Mouse (Mus musculus) intestine, postnatal 0 days (tissue): ENCODE measurements around the gene Acbd5. TPM values are rescaled to one million over a fixed set of nuclear protein-coding genes. Genes with fewer than 3 reads are reported as not detected.
"Not testable (repeated sequence)": the region's sequence is repeated elsewhere in the genome, so short reads cannot be mapped to it uniquely, and the experiment has no call there.

Source experiments
- ATAC-seq: fragments of 200-750 bp; cut with Nextera tagmentation; 2 replicates; pipeline ENCODE4 v1.8.0; 2017; ENCODE audit warnings: mild to moderate bottlenecking, moderate TSS enrichment, moderate library complexity
- H3K27ac ChIP-seq: fragments of 300-500 bp; sonication (generic); 2 replicates; pipeline ENCODE4 v1.5.1; 2014; ENCODE audit warnings: mild to moderate bottlenecking, low read depth, low read length, moderate library complexity
- H3K27me3 ChIP-seq: fragments of 300-500 bp; sonication (generic); replicated peaks from 2 replicates; pipeline ENCODE4 v1.6.1; 2014; ENCODE audit warnings: low read length, mixed read lengths; ENCODE audit not compliant: control insufficient read depth, insufficient read depth
- H3K36me3 ChIP-seq: fragments of 300-500 bp; sonication (generic); 2 replicates; pipeline ENCODE4 v1.6.1; 2014; ENCODE audit warnings: mild to moderate bottlenecking, moderate library complexity; ENCODE audit not compliant: control insufficient read depth, insufficient read depth
- H3K4me1 ChIP-seq: fragments of 300-500 bp; sonication (generic); replicated peaks from 2 replicates; pipeline ENCODE4 v1.6.1; 2014; ENCODE audit warnings: antibody characterized with exemption, low read length, mixed read lengths; ENCODE audit not compliant: control insufficient read depth, insufficient read depth
- H3K4me2 ChIP-seq: fragments of 300-500 bp; sonication (generic); replicated peaks from 2 replicates; pipeline ENCODE4 v1.6.1; 2014; ENCODE audit warnings: low read depth, mild to moderate bottlenecking, moderate library complexity
- H3K4me3 ChIP-seq: fragments of 300-500 bp; sonication (generic); 2 replicates; pipeline ENCODE4 v1.5.1; 2014; ENCODE audit warnings: low read depth, low read length
- H3K9ac ChIP-seq: fragments of 300-500 bp; sonication (generic); 2 replicates; pipeline ENCODE4 v1.6.1; 2014; ENCODE audit warnings: mild to moderate bottlenecking, low read depth, low read length
- H3K9me3 ChIP-seq: fragments of 300-500 bp; sonication (generic); 2 replicates; pipeline ENCODE4 v1.6.1; 2016; ENCODE audit warnings: mixed run types; ENCODE audit not compliant: control insufficient read depth
- CTCF ChIP-seq: sonication (generic); IDR thresholded peaks from 2 replicates; pipeline ENCODE4 v1.5.1; 2016; ENCODE audit warnings: low read depth, mild to moderate bottlenecking, control low read depth, antibody characterized with exemption, moderate library complexity
- WGBS: fragments of 180-500 bp; shearing (Covaris S2); extraction: QIAGEN DNeasy Blood & Tissue Kit; methylation state at CpG from one replicate; pipeline ENCODE4 v1.1.7; 2014; 5-methylcytosine and 5-hydroxymethylcytosine counted together
- polyA plus RNA-seq: library from polyadenylated mRNA; unstranded; fragments of >200 nt; fragmentation: Nextera tagmentation; extraction: Ambion mirVana; gene quantifications from 2 replicates; pipeline ENCODE4 v1.2.1, GENCODE M21; 2015

The Acbd5 gene
- polyA plus RNA-seq, 1 experiment from 2014 or later: 24.7 TPM

- 2% methylated on average over 24 of the region's 24 CpGs for WGBS
- peak within 1 kb of the TSS; percentile 99 for H3K27ac ChIP-seq
- peak within 1 kb of the TSS; percentile 98 for H3K9ac ChIP-seq
- H3K9me3 ChIP-seq: no peaks in the 10 kb centered on the region
- H3K4me1 ChIP-seq: no peaks in the 10 kb centered on the region
- H3K4me2 ChIP-seq: peak within 1 kb of the TSS; percentile 83
- H3K4me3 ChIP-seq: peak within 1 kb of the TSS; percentile 98
- peak; percentile 94 for ATAC-seq
- H3K27me3 ChIP-seq: no peaks in the 10 kb centered on the region
- TF ChIP-seq CTCF: peak; percentile 62
- H3K36me3 ChIP-seq: no peaks in the 10 kb centered on the region
Observed at GRCm38 (mm10) chr2:23040001-23040646, 27.8 kb upstream of the Acbd5 start, which contains the start of gene Abi1. Gene Abi1, minus strand, starts transcription at chr2:23040241.

- H3K4me1 ChIP-seq, H3K27ac ChIP-seq, H3K27me3 ChIP-seq, H3K36me3 ChIP-seq, ATAC-seq, H3K9ac ChIP-seq, H3K4me3 ChIP-seq, H3K9me3 ChIP-seq: not testable (repeated sequence)
- 79% methylated on average over 6 of the region's 7 CpGs for WGBS
- peak overlapping the region; percentile 83; the same call in 1 of the 2 replicates for H3K4me2 ChIP-seq
Observed at GRCm38 (mm10) chr2:23040690-23041089, 27.3 kb upstream of the Acbd5 start.

- Histone ChIP-seq H3K9ac (no peak overlapping the region), H3K27ac (no peak overlapping the region), H3K4me1 (no peaks in the 10 kb centered on the region), H3K27me3 (no peaks in the 10 kb centered on the region), H3K4me3 (no peak overlapping the region), H3K4me2 (no peak overlapping the region), H3K9me3 (no peaks in the 10 kb centered on the region), H3K36me3 (no peaks in the 10 kb centered on the region)
- TF ChIP-seq CTCF: no peak
- no peak for ATAC-seq
- 63% methylated on average over 4 of the region's 4 CpGs for WGBS
Observed at GRCm38 (mm10) chr2:23041457-23041856, 26.5 kb upstream of the Acbd5 start.

- Histone ChIP-seq H3K9me3 (no peaks in the 10 kb centered on the region), H3K9ac (no peak overlapping the region), H3K27ac (no peak overlapping the region), H3K4me2 (no peak overlapping the region), H3K4me3 (no peak overlapping the region), H3K4me1 (no peaks in the 10 kb centered on the region), H3K27me3 (no peaks in the 10 kb centered on the region), H3K36me3 (no peaks in the 10 kb centered on the region)
- TF ChIP-seq CTCF: no peak
- ATAC-seq: no peak
- WGBS: 87% methylated on average over 3 of the region's 3 CpGs
Observed at GRCm38 (mm10) chr2:23042189-23042588, 25.8 kb upstream of the Acbd5 start.

GRCm38 (mm10) chr2:23045703-23046102 lies 22.3 kb upstream of the Acbd5 start:
- no peak for TF ChIP-seq CTCF
- no peak for ATAC-seq
- Histone ChIP-seq H3K4me1 (no peaks in the 10 kb centered on the region), H3K9me3 (no peaks in the 10 kb centered on the region), H3K9ac (no peak overlapping the region), H3K27ac (no peak overlapping the region), H3K36me3 (no peaks in the 10 kb centered on the region), H3K4me3 (no peak overlapping the region), H3K27me3 (no peaks in the 10 kb centered on the region), H3K4me2 (no peak overlapping the region)
- WGBS: 56% methylated on average over 1 of the region's 1 CpGs

GRCm38 (mm10) chr2:23048006-23048405 lies 20.0 kb upstream of the Acbd5 start:
- no peaks in the 10 kb centered on the region for H3K36me3 ChIP-seq
- no peaks in the 10 kb centered on the region for H3K27me3 ChIP-seq
- H3K9me3 ChIP-seq: no peaks in the 10 kb centered on the region
- TF ChIP-seq CTCF: no peak
- no peak overlapping the region for H3K4me3 ChIP-seq
- no peak for ATAC-seq
- no peaks in the 10 kb centered on the region for H3K4me1 ChIP-seq
- no peak overlapping the region for H3K4me2 ChIP-seq
- H3K9ac ChIP-seq: no peak overlapping the region
- H3K27ac ChIP-seq: no peak overlapping the region

- Histone ChIP-seq H3K27me3 (no peaks in the 10 kb centered on the region), H3K4me1 (no peaks in the 10 kb centered on the region), H3K9ac (no peak overlapping the region), H3K9me3 (no peaks in the 10 kb centered on the region), H3K27ac (no peak overlapping the region), H3K4me3 (no peak overlapping the region), H3K36me3 (no peaks in the 10 kb centered on the region), H3K4me2 (no peak overlapping the region)
- WGBS: 85% methylated on average over 2 of the region's 2 CpGs
- ATAC-seq: no peak
- TF ChIP-seq CTCF: no peak
Observed at GRCm38 (mm10) chr2:23051890-23052289, 16.1 kb upstream of the Acbd5 start.
